In the genomic region with DNA sequence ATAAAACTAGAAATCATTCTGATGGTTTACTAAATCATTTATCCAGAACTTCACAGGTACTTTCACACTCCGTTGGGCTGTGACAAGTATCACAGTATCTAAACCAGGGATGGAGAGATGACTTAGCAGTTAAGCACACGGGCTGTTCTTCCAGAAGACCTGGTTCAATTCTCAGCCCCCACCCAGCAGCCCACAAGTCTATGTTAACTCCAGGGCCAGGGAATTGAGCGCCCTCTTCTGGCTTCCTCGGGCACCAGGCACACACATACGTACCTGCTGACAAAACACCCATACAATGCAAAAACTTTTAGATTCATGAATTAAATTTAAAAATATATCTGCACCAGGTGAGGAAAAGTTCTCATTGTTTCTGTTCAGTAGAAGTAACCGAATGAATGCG, we compare ENCODE assay signal across 20 mouse cellular contexts. TPM values are rescaled to one million over a fixed set of nuclear protein-coding genes. Genes with fewer than 3 reads are reported as not detected.
DNase-seq lines count a peak whose midpoint lies in the region; TF ChIP-seq lines count a peak whose summit lies in the region.
"Had no signal": no experiment of that assay in that cellular context is flagged by ENCODE, and none has a peak within 500 bp of the region (broad histone marks: within the 10 kb centered on the region; RNA-seq: fewer than 3 reads in every experiment).

No protein-coding gene starts in this region.

- TF ChIP-seq RAD21 in CH12.LX (IDR thresholded peaks at IDR 0.05; ENCODE audit: low read depth, low read length) = peak; percentile 4

- 69% methylated on average over 7 of the region's 7 CpGs for WGBS in heart, adult 2 months

- H3K9me3 ChIP-seq in CH12.LX (replicated peaks; ENCODE audit: low read length) = peaks cover 4% of the 10 kb centered on the region
- H3K9me3 ChIP-seq: embryonic facial prominence, embryonic 15.5 days; heart, embryonic 10.5 days; neural tube, embryonic 15.5 days had no signal

- H3K27me3 ChIP-seq in CH12.LX (replicated peaks) = no peaks in the 10 kb centered on the region
- no peaks in the 10 kb centered on the region for H3K27me3 ChIP-seq in heart, adult 2 months (ENCODE audit: control insufficient read depth, insufficient read depth, low read length)
- H3K27me3 ChIP-seq: embryonic facial prominence, embryonic 15.5 days; limb, embryonic 12.5 days; megakaryocyte, embryonic 14.5 days; neural tube, embryonic 15.5 days had no signal

- H3K9ac ChIP-seq in CH12.LX (ENCODE audit: insufficient read depth, low read depth) = no peak overlapping the region
- H3K9ac ChIP-seq in heart, adult 2 months (ENCODE audit: low read depth, low read length) = no peak overlapping the region
- H3K9ac ChIP-seq: embryonic facial prominence, embryonic 15.5 days; limb, embryonic 12.5 days; neural tube, embryonic 15.5 days had no signal

- H3K36me3 ChIP-seq in CH12.LX (replicated peaks in 1 of 2; ENCODE audit: control insufficient read depth in 1 of 2, insufficient read depth in 1 of 2, low read length in 1 of 2) = no peaks in the 10 kb centered on the region
- H3K36me3 ChIP-seq in heart, adult 2 months (ENCODE audit: control insufficient read depth, insufficient read depth, low read length) = no peaks in the 10 kb centered on the region
- H3K36me3 ChIP-seq: embryonic facial prominence, embryonic 15.5 days; heart, embryonic 10.5 days; hindbrain, embryonic 10.5 days; limb, embryonic 12.5 days; neural tube, embryonic 15.5 days had no signal

- intact Hi-C loops in left cerebral cortex, adult 2 months (cut with DNase I) = no loop called here
- intact Hi-C loops in heart, adult 2 months (cut with DNase I) = no loop called here

- no peak overlapping the region for H3K4me2 ChIP-seq in CH12.LX (ENCODE audit: insufficient read depth, low read depth, poor library complexity, severe bottlenecking)
- H3K4me2 ChIP-seq: embryonic facial prominence, embryonic 15.5 days; limb, embryonic 12.5 days; neural tube, embryonic 15.5 days had no signal

- H3K27ac ChIP-seq in left cerebral cortex, adult 2 months = no peak overlapping the region
- no peak overlapping the region for H3K27ac ChIP-seq in CH12.LX (ENCODE audit: insufficient read depth, low read depth)
- H3K27ac ChIP-seq in heart, adult 2 months = no peak overlapping the region
- H3K27ac ChIP-seq: embryonic facial prominence, embryonic 15.5 days; heart, embryonic 10.5 days; hindbrain, embryonic 10.5 days; limb, embryonic 12.5 days; neural tube, embryonic 15.5 days had no signal

- TF ChIP-seq CTCF in left cerebral cortex, adult 2 months (IDR thresholded peaks at IDR 0.05) = peak; percentile 10
- peak in 1 of 2 experiments; percentile 40; a peak in 2 of 4 replicates for TF ChIP-seq CTCF in CH12.LX (conservative IDR thresholded peaks at IDR 0.05 in 1 of 2, IDR thresholded peaks at IDR 0.05 in 1 of 2; ENCODE audit: low read depth in 2 of 2, low read length in 2 of 2)
- TF ChIP-seq CTCF in heart, adult 2 months (IDR thresholded peaks at IDR 0.05) = no peak

- DNase-seq in left cerebral cortex, adult 2 months (ENCODE audit: extremely low spot score in 1 of 2, low spot score in 2 of 2) = no peak
- no peak for DNase-seq in left cerebral cortex, adult 9 months (ENCODE audit: low spot score in 2 of 2)
- no peak for DNase-seq in CH12.LX (ENCODE audit: extremely low read depth)
- peak; percentile 52 for DNase-seq in MEL-GATA-1-ER (ENCODE audit: extremely low read depth, low read depth)
- DNase-seq in testis, postnatal 10 days (ENCODE audit: low spot score) = peak; percentile 50
- no peak for DNase-seq in gastrocnemius, postnatal 25 days
- DNase-seq in heart, adult 2 months = no peak
- DNase-seq: adrenal gland, postnatal 10 days; B cell, adult 2 months; cerebellum, postnatal 14 days; embryo, embryonic 11 days; kidney, adult 2 months; kidney, postnatal 10 days; lung, adult 18-20 months had no signal

- in situ Hi-C loops in CH12.LX (cut with MboI; ENCODE audit: low pct_ligation_motif_present, low pct_unique_long_range_greater_than_20kb, low sequenced_read_pairs) = no loop called here

- no peak overlapping the region for H3K4me3 ChIP-seq in left cerebral cortex, adult 2 months
- no peak overlapping the region for H3K4me3 ChIP-seq in CH12.LX (replicated peaks in 1 of 3; ENCODE audit: low read depth in 2 of 3, low read length in 2 of 3, poor library complexity in 1 of 3)
- H3K4me3 ChIP-seq in heart, adult 2 months = no peak overlapping the region
- H3K4me3 ChIP-seq: embryonic facial prominence, embryonic 15.5 days; heart, embryonic 10.5 days; hindbrain, embryonic 10.5 days; limb, embryonic 12.5 days; megakaryocyte, embryonic 14.5 days; neural tube, embryonic 15.5 days had no signal

- dilution Hi-C loops in CH12.LX (cut with MboI; ENCODE audit: extremely low pct_ligation_motif_present, extremely low pct_unique_long_range_greater_than_20kb, low sequenced_read_pairs) = no loop called here

- TF ChIP-seq POLR2A in CH12.LX (IDR thresholded peaks at IDR 0.05; ENCODE audit: low read depth, low read length) = no peak
- TF ChIP-seq POLR2A in heart, adult 2 months (IDR thresholded peaks at IDR 0.05; ENCODE audit: insufficient read depth, low read depth, low read length) = no peak

- no peaks in the 10 kb centered on the region for H3K79me2 ChIP-seq in CH12.LX (replicated peaks; ENCODE audit: control insufficient read depth, extremely low read depth, insufficient read depth, poor library complexity, severe bottlenecking)
- no peaks in the 10 kb centered on the region for H3K79me2 ChIP-seq in heart, adult 2 months (replicated peaks; ENCODE audit: control insufficient read depth, insufficient read depth, low read length)

- peaks cover 2 to 43% of the 10 kb centered on the region in 2 experiments for H3K4me1 ChIP-seq in CH12.LX (ENCODE audit: control insufficient read depth in 1 of 2, insufficient read depth in 2 of 2)
- H3K4me1 ChIP-seq in heart, adult 2 months (ENCODE audit: control insufficient read depth, insufficient read depth, low read length) = no peaks in the 10 kb centered on the region
- H3K4me1 ChIP-seq: embryonic facial prominence, embryonic 15.5 days; limb, embryonic 12.5 days; megakaryocyte, embryonic 14.5 days; neural tube, embryonic 15.5 days had no signal

- TF ChIP-seq EP300 in CH12.LX (IDR thresholded peaks at IDR 0.05; ENCODE audit: low read length) = no peak
- TF ChIP-seq EP300 in heart, adult 2 months (IDR thresholded peaks at IDR 0.05; ENCODE audit: insufficient read depth, low read depth, low read length) = no peak

TF ChIP-seq in CH12.LX, 34 proteins besides CTCF, POLR2A, EP300 and RAD21:
- TF ChIP-seq BHLHE40 (IDR thresholded peaks at IDR 0.05; ENCODE audit: low read depth, low read length) (no peak), RCOR1 (conservative IDR thresholded peaks at IDR 0.05; ENCODE audit: low read depth, low read length) (no peak), TCF12 (IDR thresholded peaks at IDR 0.05; ENCODE audit: low read depth, low read length) (no peak)

RNA-seq across cellular contexts. Expression of gene Coch, which starts 23.2 kb away (rescaled TPM):
- 10 to 100 TPM; 25.7 to 27.7 TPM for total RNA-seq in left cerebral cortex, adult 2 months (2021)
- total RNA-seq in CH12.LX (2012; rRNA removed) (not detected in 2 replicates), CH12.LX (2014; rRNA removed) (not detected in 2 replicates)
- polyA plus RNA-seq in CH12.LX (2012; ENCODE audit: insufficient read length, low read depth) = not detected in 2 replicates
- under 1 TPM; 0.13 to 0.15 TPM for total RNA-seq in gastrocnemius, postnatal 25 days (2021)
- under 1 TPM; 0.25 to 0.37 TPM for total RNA-seq in heart, adult 2 months (2021)
- 0.16 and 0.44 TPM in 2 replicates for polyA plus RNA-seq in heart, adult 2 months (2012; rRNA removed)

Comparison
In these comparisons a context has a peak if more than half of its experiments do, and no peak if none do; other contexts are left out.
1. DNase-seq: peak in MEL-GATA-1-ER (single experiment) and testis, postnatal 10 days (single experiment); none in left cerebral cortex, adult 2 months (0 of 2), left cerebral cortex, adult 9 months (0 of 2), CH12.LX (single experiment), gastrocnemius, postnatal 25 days (single experiment) and heart, adult 2 months (0 of 2).
2. RNA of gene Coch, which starts 23.2 kb away (total RNA-seq): 25.7 to 27.7 TPM in left cerebral cortex, adult 2 months; 0.25 to 0.37 TPM in heart, adult 2 months, 0.13 to 0.15 TPM in gastrocnemius, postnatal 25 days and not detected in CH12.LX; every median in the first group is over 10 times any median in the second.